Mouse (Mus musculus): Measurements from ENCODE around the gene Bbx. TPM values are rescaled to one million over a fixed set of nuclear protein-coding genes. Genes with fewer than 3 reads are reported as not detected.

Bbx gene
- polyA plus RNA-seq, 1 experiment from 2014 or later: 27.9 TPM

DNA sequence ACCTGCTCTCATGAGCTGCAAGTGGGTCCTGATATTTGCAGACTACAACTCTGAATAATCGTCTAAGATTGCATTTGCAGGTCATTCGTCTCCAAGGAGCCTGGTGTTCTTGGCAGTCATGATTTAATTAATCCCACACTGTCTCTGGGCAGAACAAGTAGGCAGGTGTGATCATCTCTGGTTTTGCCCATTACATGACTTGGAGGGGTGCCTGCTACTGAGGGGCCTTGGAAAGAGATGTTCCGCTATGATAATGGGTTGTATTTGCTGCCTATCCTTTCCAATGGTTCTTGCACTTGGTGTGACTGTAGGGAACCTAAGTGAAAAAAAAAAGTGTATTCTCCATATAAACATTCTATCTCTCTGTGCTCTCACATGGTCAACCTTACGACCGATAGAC, 273.6 kb downstream of the Bbx start:
- Histone ChIP-seq H3K27me3 (ENCODE audit: control insufficient read depth, insufficient read depth, low read length) (no peaks in the 10 kb centered on the region), H3K4me1 (ENCODE audit: control insufficient read depth, insufficient read depth, low read length) (no peaks in the 10 kb centered on the region), H3K36me3 (ENCODE audit: control insufficient read depth, insufficient read depth) (no peaks in the 10 kb centered on the region), H3K4me3 (ENCODE audit: low read length) (no peak overlapping the region), H3K4me2 (ENCODE audit: low read depth, low read length) (no peak overlapping the region), H3K9ac (ENCODE audit: low read length) (no peak overlapping the region), H3K9me3 (replicated peaks; ENCODE audit: control insufficient read depth, low read length) (no peaks in the 10 kb centered on the region), H3K27ac (ENCODE audit: low read length) (no peak overlapping the region)
- ATAC-seq (replicated peaks; ENCODE audit: extremely low read depth, insufficient read depth, low FRiP score): no peak
- 86% methylated on average over 5 of the region's 5 CpGs for WGBS

DNA sequence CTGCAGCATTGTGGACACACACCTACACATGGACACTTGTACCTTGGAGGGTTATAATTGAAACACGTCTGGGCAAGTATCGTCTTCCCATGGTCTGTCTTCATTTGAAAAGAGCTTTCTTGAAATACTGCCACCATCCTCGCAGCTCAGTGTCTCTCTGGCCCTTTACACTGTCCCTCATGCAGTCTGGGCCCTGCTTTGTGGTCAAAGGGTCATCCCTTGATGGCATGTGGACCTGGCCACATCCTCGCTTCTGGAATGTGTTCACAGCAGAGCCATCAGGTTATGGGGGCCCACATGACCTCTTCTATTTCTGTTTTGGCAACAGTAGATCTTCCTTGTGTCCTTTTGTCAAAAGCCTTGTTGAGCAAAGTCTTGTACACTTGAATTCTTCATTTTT, 282.6 kb downstream of the Bbx start:
- H3K27me3 ChIP-seq (ENCODE audit: control insufficient read depth, insufficient read depth, low read length): no peaks in the 10 kb centered on the region
- no peak overlapping the region for H3K4me2 ChIP-seq (ENCODE audit: low read depth, low read length)
- H3K9me3 ChIP-seq (replicated peaks; ENCODE audit: control insufficient read depth, low read length): no peaks in the 10 kb centered on the region; the same call in 1 of the 2 replicates
- no peak overlapping the region for H3K4me3 ChIP-seq (ENCODE audit: low read length)
- H3K4me1 ChIP-seq (ENCODE audit: control insufficient read depth, insufficient read depth, low read length): no peaks in the 10 kb centered on the region
- H3K27ac ChIP-seq (ENCODE audit: low read length): no peak overlapping the region
- ATAC-seq (replicated peaks; ENCODE audit: extremely low read depth, insufficient read depth, low FRiP score): no peak
- no peaks in the 10 kb centered on the region for H3K36me3 ChIP-seq (ENCODE audit: control insufficient read depth, insufficient read depth)
- no peak overlapping the region for H3K9ac ChIP-seq (ENCODE audit: low read length)
- WGBS: 80% methylated on average over 4 of the region's 4 CpGs

DNA sequence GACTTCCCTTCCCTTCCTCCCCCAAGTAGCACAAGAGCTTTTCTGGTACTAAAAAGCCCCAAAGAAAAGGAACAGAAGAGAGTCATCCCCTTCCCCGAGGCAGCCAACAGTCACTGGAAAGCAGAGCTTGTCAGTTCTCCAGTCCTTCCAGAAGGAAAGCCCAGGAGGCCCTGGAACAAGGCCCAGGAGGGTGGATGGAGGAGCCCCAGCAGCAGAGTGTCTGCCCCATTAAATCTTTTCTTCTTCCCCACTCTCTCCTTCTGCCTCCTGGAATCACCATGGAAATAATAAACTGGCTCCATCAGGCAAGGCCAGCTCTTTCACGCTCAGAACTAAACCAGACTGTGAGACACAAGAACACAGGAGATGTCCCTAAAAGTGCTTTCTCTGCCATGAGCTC, 284.3 kb downstream of the Bbx start:
- Histone ChIP-seq H3K9ac (ENCODE audit: low read length) (no peak overlapping the region), H3K9me3 (replicated peaks; ENCODE audit: control insufficient read depth, low read length) (no peaks in the 10 kb centered on the region; the same call in 1 of the 2 replicates), H3K36me3 (ENCODE audit: control insufficient read depth, insufficient read depth) (no peaks in the 10 kb centered on the region), H3K4me1 (ENCODE audit: control insufficient read depth, insufficient read depth, low read length) (no peaks in the 10 kb centered on the region), H3K27ac (ENCODE audit: low read length) (no peak overlapping the region), H3K27me3 (ENCODE audit: control insufficient read depth, insufficient read depth, low read length) (no peaks in the 10 kb centered on the region), H3K4me3 (ENCODE audit: low read length) (no peak overlapping the region), H3K4me2 (ENCODE audit: low read depth, low read length) (no peak overlapping the region)
- 77% methylated on average over 2 of the region's 2 CpGs for WGBS
- no peak for ATAC-seq (replicated peaks; ENCODE audit: extremely low read depth, insufficient read depth, low FRiP score)

Other genes with a start within 250 kb of the Bbx start
- gene Ccdc54, start 158.8 kb upstream of the Bbx start, polyA plus RNA-seq (2015; fragmentation: Nextera tagmentation; extraction: Ambion mirVana): not detected in 2 replicates